Mouse (Mus musculus): ENCODE measurements around the gene Ppm1a. TPM values are rescaled to one million over a fixed set of nuclear protein-coding genes. Genes with fewer than 3 reads are reported as not detected.
A peak's percentile ranks its signal among the peaks of the same experiment; 100 is the strongest.

Gene Ppm1a
- polyA plus RNA-seq, 1 experiment from 2014 or later, result 25.7 TPM

GRCm38 (mm10) chr12:72828846-72829556, 71.7 kb downstream of the Ppm1a start:
- WGBS, result 81% methylated on average over 9 of the region's 9 CpGs
- Histone ChIP-seq H3K27ac (ENCODE audit: low read depth, low read length) (no peak overlapping the region), H3K4me1 (ENCODE audit: control insufficient read depth, insufficient read depth, low read depth, low read length) (peaks cover 6% of the 10 kb centered on the region), H3K9ac (ENCODE audit: low read depth, low read length) (no peak overlapping the region), H3K4me2 (ENCODE audit: low read length) (no peak overlapping the region), H3K27me3 (replicated peaks; ENCODE audit: control insufficient read depth, insufficient read depth, low read length) (peaks cover 2% of the 10 kb centered on the region; the same call in 1 of the 2 replicates), H3K9me3 (ENCODE audit: control insufficient read depth, low read length) (no peaks in the 10 kb centered on the region), H3K4me3 (ENCODE audit: low read length) (no peak overlapping the region), H3K36me3 (ENCODE audit: control insufficient read depth, insufficient read depth, low read length) (no peaks in the 10 kb centered on the region)
- ATAC-seq, result no peak

DNA sequence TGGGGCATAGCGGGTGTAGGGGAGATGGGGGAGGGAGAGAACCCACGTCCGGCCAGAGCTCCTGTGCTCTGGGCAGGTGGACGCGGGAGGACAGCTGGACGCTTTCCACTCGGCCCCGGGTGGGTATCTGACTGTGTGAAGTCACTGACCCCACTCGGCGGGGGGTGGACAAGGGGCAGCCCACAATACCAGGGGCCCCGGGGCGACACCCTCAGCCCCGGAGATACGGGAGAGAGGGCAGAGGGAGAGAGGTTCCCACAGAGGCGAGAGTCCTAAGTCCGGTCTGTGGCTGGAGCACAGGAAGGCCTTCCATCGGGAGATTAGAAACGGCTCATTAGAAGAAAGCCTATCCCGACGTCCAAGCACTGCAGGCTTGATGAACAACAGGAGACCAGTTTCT, 72.5 kb downstream of the Ppm1a start:
- ATAC-seq, result no peak
- H3K27me3 ChIP-seq (replicated peaks; ENCODE audit: control insufficient read depth, insufficient read depth, low read length), result peaks cover 3% of the 10 kb centered on the region; the same call in 1 of the 2 replicates

GRCm38 (mm10) chr12:72830317-72830716, 73.1 kb downstream of the Ppm1a start:
- Histone ChIP-seq H3K27ac (ENCODE audit: low read depth, low read length) (no peak overlapping the region), H3K9me3 (ENCODE audit: control insufficient read depth, low read length) (no peaks in the 10 kb centered on the region), H3K4me3 (ENCODE audit: low read length) (no peak overlapping the region), H3K36me3 (ENCODE audit: control insufficient read depth, insufficient read depth, low read length) (no peaks in the 10 kb centered on the region), H3K4me2 (ENCODE audit: low read length) (no peak overlapping the region), H3K27me3 (replicated peaks; ENCODE audit: control insufficient read depth, insufficient read depth, low read length) (peaks cover 3% of the 10 kb centered on the region; the same call in 1 of the 2 replicates), H3K9ac (ENCODE audit: low read depth, low read length) (no peak overlapping the region), H3K4me1 (ENCODE audit: control insufficient read depth, insufficient read depth, low read depth, low read length) (peaks cover 6% of the 10 kb centered on the region)
- no peak for ATAC-seq
- 58% methylated on average over 8 of the region's 8 CpGs for WGBS

More for the DNA sequence above, 72.5 kb downstream of the Ppm1a start:
- no peak overlapping the region for H3K4me3 ChIP-seq (ENCODE audit: low read length)
- H3K36me3 ChIP-seq (ENCODE audit: control insufficient read depth, insufficient read depth, low read length), result no peaks in the 10 kb centered on the region
- WGBS, result 61% methylated on average over 20 of the region's 20 CpGs
- H3K27ac ChIP-seq (ENCODE audit: low read depth, low read length), result no peak overlapping the region
- no peak overlapping the region for H3K9ac ChIP-seq (ENCODE audit: low read depth, low read length)
- H3K4me1 ChIP-seq (ENCODE audit: control insufficient read depth, insufficient read depth, low read depth, low read length), result peaks cover 6% of the 10 kb centered on the region
- no peaks in the 10 kb centered on the region for H3K9me3 ChIP-seq (ENCODE audit: control insufficient read depth, low read length)
- no peak overlapping the region for H3K4me2 ChIP-seq (ENCODE audit: low read length)

GRCm38 (mm10) chr12:72831711-72832432, 74.6 kb downstream of the Ppm1a start:
- 6% methylated on average over 42 of the region's 42 CpGs for WGBS
- H3K27me3 ChIP-seq (replicated peaks; ENCODE audit: control insufficient read depth, insufficient read depth, low read length), result peaks cover 3% of the 10 kb centered on the region; the same call in 1 of the 2 replicates
- peak overlapping the region; percentile 75 for H3K4me2 ChIP-seq (ENCODE audit: low read length)
- H3K4me3 ChIP-seq (ENCODE audit: low read length), result peak overlapping the region; percentile 42
- no peaks in the 10 kb centered on the region for H3K9me3 ChIP-seq (ENCODE audit: control insufficient read depth, low read length)
- H3K27ac ChIP-seq (ENCODE audit: low read depth, low read length), result peak overlapping the region; percentile 70
- peak; percentile 81 for ATAC-seq
- peak overlapping the region; percentile 70 for H3K9ac ChIP-seq (ENCODE audit: low read depth, low read length)
- peaks cover 6% of the 10 kb centered on the region for H3K4me1 ChIP-seq (ENCODE audit: control insufficient read depth, insufficient read depth, low read depth, low read length)
- no peaks in the 10 kb centered on the region for H3K36me3 ChIP-seq (ENCODE audit: control insufficient read depth, insufficient read depth, low read length)

DNA sequence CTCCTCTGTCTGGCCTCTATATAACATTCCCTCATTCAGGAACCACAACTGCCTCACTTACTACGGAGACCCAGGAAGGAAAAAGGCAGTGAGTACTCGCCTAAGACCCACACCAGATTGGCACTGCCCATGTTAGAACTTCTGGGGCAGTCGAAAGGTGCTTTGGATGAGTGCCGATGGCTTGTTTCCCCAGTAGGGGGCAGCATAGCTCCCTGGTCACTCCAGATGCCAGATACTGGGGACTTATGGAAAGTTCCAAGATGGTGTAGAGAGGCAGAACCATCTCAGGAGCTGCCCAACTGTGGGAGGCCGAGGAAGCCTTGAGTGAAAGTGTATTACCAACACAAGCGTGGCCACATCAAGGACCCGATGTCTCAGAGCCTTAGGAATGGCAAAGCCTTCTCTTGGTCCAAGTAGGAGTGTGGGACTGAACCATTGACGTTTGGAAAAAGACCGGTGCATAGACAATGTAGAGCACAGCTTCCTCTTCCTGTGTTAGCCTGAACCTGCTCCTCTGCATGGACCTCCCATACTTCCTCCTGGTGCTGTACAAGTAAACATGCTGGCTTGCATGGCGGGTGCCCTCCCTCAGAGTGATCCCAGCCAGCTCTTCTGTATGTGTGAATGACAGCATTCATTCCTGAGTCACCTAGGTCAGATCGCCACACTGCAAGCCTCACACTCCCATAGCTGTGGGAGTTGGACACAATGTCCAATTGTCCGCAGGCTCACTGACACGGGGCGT, 77.7 kb downstream of the Ppm1a start:
- no peak overlapping the region for H3K9ac ChIP-seq (ENCODE audit: low read depth, low read length)
- no peak for ATAC-seq

GRCm38 (mm10) chr12:72835518-72836015, 78.3 kb downstream of the Ppm1a start:
- Histone ChIP-seq H3K27me3 (replicated peaks; ENCODE audit: control insufficient read depth, insufficient read depth, low read length) (peaks cover 3% of the 10 kb centered on the region; the same call in 1 of the 2 replicates), H3K27ac (ENCODE audit: low read depth, low read length) (no peak overlapping the region), H3K36me3 (ENCODE audit: control insufficient read depth, insufficient read depth, low read length) (no peaks in the 10 kb centered on the region), H3K4me1 (ENCODE audit: control insufficient read depth, insufficient read depth, low read depth, low read length) (peaks cover 6% of the 10 kb centered on the region), H3K4me2 (ENCODE audit: low read length) (no peak overlapping the region), H3K9ac (ENCODE audit: low read depth, low read length) (no peak overlapping the region), H3K9me3 (ENCODE audit: control insufficient read depth, low read length) (no peaks in the 10 kb centered on the region), H3K4me3 (ENCODE audit: low read length) (no peak overlapping the region)
- 81% methylated on average over 8 of the region's 8 CpGs for WGBS
- ATAC-seq, result no peak

More for the DNA sequence above, 77.7 kb downstream of the Ppm1a start:
- Histone ChIP-seq H3K27me3 (replicated peaks; ENCODE audit: control insufficient read depth, insufficient read depth, low read length) (peaks cover 3% of the 10 kb centered on the region; the same call in 1 of the 2 replicates), H3K4me3 (ENCODE audit: low read length) (no peak overlapping the region), H3K36me3 (ENCODE audit: control insufficient read depth, insufficient read depth, low read length) (no peaks in the 10 kb centered on the region), H3K4me1 (ENCODE audit: control insufficient read depth, insufficient read depth, low read depth, low read length) (peaks cover 6% of the 10 kb centered on the region), H3K9me3 (ENCODE audit: control insufficient read depth, low read length) (no peaks in the 10 kb centered on the region), H3K27ac (ENCODE audit: low read depth, low read length) (no peak overlapping the region), H3K4me2 (ENCODE audit: low read length) (no peak overlapping the region)
- WGBS, result 73% methylated on average over 14 of the region's 14 CpGs

DNA sequence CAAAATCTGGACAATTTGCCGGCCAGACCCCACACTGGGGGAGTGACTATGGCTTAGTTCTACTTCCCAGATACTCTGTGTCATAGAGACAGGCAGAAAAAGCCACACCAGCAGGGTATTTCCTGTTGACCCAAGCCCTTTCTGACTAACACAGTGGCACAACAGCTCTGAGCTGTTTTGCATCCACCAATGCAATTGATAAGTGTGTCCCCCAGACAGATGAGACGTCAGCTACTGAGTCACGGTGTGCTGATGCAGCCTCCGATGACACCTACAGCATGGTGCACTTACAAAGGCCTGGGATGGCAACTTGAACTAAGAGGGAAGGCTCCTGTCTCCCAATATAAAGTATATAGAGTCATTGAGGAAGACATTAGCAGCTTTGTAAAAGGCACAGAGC, 80.0 kb downstream of the Ppm1a start:
- Histone ChIP-seq H3K27ac (ENCODE audit: low read depth, low read length) (no peak overlapping the region), H3K36me3 (ENCODE audit: control insufficient read depth, insufficient read depth, low read length) (no peaks in the 10 kb centered on the region), H3K27me3 (replicated peaks; ENCODE audit: control insufficient read depth, insufficient read depth, low read length) (peaks cover 3% of the 10 kb centered on the region; the same call in 1 of the 2 replicates), H3K9ac (ENCODE audit: low read depth, low read length) (no peak overlapping the region), H3K4me3 (ENCODE audit: low read length) (no peak overlapping the region), H3K4me2 (ENCODE audit: low read length) (no peak overlapping the region), H3K4me1 (ENCODE audit: control insufficient read depth, insufficient read depth, low read depth, low read length) (no peaks in the 10 kb centered on the region), H3K9me3 (ENCODE audit: control insufficient read depth, low read length) (peaks cover 2% of the 10 kb centered on the region)
- WGBS, result 72% methylated on average over 4 of the region's 4 CpGs
- ATAC-seq, result no peak

- Histone ChIP-seq H3K4me3 (ENCODE audit: low read length) (no peak overlapping the region), H3K9me3 (ENCODE audit: control insufficient read depth, low read length) (peaks cover 3% of the 10 kb centered on the region), H3K9ac (ENCODE audit: low read depth, low read length) (no peak overlapping the region), H3K36me3 (ENCODE audit: control insufficient read depth, insufficient read depth, low read length) (no peaks in the 10 kb centered on the region), H3K27me3 (replicated peaks; ENCODE audit: control insufficient read depth, insufficient read depth, low read length) (peaks cover 13% of the 10 kb centered on the region), H3K27ac (ENCODE audit: low read depth, low read length) (no peak overlapping the region), H3K4me1 (ENCODE audit: control insufficient read depth, insufficient read depth, low read depth, low read length) (no peaks in the 10 kb centered on the region), H3K4me2 (ENCODE audit: low read length) (no peak overlapping the region)
- no peak for ATAC-seq
- 100% methylated on average over 1 of the region's 1 CpGs for WGBS
Observed at GRCm38 (mm10) chr12:72841500-72841899, 84.2 kb downstream of the Ppm1a start.
